Mouse (Mus musculus): ENCODE data around the gene Nptxr.

DNA sequence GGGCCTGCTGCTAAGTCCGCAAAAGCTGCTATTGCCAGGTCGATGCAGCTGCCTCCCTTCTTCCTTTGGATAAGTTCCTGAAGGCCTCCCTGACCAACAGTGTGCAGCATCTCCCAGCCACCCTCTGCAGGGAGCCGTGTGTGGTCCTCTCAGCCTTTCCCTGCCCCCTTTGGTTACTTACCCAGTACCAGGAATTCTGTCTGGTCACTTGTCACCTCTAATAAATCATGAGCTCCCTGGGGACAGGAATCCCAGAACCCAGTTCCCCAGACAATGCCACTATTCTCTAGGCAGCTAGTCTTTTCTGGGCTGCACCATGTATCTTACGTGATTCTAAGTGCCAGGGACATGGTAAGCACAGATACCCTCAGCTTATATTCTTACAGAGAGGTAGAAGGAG is 41.4 kb upstream of the Nptxr start:
- TF ChIP-seq CTCF (IDR thresholded peaks at IDR 0.05; ENCODE audit: low read depth, low read length) (no peak), POLR2A (IDR thresholded peaks at IDR 0.05; ENCODE audit: insufficient read depth, low read length) (no peak)
